Mouse (Mus musculus): ENCODE results near the gene Celf2. TPM values are rescaled to one million over a fixed set of nuclear protein-coding genes. Genes with fewer than 3 reads are reported as not detected.

The Celf2 gene
- total RNA-seq, 2 experiments from 2014 or later: 489 to 533 TPM

DNA sequence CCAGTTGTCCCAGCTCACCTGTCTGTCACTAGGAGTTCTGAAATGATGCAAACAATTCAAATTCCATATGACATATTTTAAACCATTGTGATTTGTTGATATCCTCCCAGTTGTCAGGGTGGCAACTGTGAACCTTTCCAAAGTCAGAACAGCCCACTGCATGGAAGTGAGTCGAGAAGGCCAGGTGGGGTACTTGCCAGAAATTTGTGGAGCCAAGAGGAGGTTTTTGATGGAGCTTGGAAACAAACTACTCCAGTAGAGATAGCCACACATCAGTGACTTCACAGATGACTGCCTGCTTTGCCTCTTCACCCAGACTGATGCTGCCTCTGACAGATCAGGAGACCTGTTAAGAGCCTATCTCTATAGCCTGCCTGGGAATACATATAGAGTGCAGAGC is 287.5 kb downstream of the Celf2 start:
- DNase-seq (ENCODE audit: low spot score in 2 of 2): no peak

DNA sequence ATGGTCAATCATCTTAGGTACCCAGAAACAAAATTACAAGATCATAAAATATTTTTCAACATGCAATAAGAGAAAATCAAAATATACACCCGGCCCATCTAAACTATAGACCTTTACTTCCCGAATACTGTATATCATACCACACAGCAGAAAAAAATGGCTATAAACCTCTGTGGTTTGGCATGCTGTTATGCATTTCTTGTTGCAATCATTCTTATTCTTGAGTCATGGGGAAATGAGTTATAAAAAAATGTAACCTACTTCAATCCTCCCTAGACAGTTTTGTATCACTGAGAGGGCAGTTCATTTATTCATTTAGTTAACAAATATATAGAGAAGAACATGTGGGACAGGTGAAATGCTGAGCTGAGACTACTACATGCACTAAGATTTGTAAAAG is 291.3 kb downstream of the Celf2 start:
- DNase-seq (ENCODE audit: low spot score in 2 of 2): no peak

DNA sequence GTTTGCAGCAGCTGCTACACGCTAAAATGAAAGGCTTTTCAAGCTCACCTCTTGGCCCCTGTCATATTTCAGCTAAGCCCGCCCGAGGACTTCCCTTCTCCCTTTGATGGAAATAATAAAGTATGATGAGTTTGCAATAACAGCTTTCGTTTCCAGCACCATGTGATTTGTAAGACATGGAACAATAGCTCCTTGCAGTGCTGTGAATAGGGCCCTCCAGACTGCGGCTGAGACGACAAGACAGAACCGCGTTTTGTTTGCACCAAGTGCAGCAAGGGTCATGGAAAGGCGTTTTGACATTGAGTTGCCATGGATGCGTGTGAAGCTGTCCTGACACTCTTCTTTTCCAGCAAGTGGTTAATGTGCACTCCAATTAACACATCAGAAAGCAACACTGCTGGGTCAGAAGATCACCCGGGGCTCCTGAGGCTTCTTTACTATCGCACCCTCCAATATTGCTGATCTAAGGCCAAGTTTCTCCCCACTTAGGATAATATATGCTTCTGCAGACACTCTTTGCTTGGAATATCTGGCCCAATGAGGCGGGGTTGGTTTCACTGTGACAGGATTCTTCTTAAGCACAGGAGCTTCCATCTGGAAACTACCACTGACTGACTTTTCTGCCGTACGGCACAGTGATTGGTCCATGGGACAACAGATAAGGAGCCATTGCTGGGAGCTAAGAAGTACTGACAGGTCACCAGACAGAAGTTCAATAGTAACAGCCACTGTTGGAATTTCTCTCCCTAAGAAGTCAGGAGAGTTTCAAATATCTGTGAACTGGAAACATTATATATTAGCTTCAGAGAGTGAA is 301.5 kb downstream of the Celf2 start:
- DNase-seq (ENCODE audit: low spot score in 2 of 2): no peak

DNA sequence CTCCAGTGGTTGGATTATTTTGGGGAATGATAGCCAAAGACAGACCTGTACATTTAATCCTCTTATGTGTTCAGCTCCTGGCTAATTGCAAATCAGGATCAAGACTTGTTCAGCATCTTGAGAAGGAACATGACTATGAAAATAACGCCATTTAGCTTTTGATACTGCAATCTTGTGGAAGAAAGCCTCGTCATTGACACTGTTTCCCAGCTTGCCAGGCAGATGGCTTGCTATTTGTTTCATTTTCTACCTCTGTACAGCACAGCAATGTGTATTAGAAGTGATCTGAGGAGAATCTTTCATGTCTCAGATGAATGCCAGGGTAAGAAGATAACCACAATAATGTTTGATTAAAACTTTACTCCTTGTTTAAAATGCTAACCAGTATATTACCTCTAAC is 315.9 kb downstream of the Celf2 start:
- DNase-seq (ENCODE audit: low spot score in 2 of 2): peak in 1 of 2 experiments; percentile 44

DNA sequence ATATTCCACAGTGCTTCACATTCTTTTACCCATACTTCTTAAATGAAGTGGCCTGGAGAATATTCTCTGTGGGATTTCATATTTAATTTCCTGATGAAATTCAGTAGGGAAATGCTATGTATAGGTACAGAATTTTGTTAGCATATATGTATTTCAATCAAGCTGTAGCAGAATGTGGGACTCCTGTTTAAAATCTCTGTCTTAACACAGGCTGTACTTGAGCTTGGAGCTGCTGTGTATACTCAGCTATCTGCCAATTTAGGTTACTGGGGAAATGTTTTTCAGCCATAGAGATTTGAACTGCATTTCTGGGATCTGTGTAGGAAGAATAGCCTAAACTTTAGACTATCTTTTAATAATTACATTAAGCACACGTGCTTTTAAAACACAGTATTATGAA is 330.2 kb downstream of the Celf2 start:
- DNase-seq (ENCODE audit: low spot score in 2 of 2): no peak

DNA sequence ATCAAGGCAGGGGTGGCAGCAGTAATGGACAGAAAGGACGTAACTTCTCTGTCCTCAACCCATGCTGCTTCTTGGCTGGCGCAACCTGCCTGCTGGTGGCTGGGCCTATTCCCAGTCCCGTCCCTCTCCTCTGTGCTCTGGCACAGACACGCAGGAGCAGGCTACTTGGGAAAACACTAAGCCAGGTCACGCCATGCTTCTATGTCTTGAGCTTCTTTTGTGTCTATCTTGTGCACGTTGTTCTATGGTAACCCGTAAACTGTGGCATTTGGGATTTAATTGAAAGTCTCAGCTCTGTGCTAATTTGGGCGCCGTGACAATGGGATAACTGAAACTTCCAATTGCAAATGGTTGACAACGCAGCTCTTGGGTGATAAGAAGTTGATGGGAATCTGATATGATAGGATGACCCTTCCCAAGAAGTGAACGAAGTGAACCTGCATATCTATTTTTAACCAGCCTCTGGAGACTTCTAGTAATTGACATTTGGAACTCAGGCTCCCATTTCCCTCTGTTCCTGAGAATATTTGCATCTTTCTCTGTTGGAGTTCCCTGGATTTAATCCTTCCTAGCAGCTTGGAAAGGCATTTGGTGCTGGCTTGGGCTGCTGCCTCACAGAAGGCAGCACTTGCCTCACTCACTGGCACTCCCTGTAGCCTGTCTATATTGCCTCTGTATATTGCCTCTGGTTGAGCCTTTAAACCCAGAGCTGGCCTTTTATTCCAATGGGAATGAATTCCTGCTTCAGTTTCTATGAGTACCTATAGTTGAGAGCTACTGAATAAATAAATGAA is 335.9 kb downstream of the Celf2 start:
- peak; percentile 61 to 86 for DNase-seq (ENCODE audit: low spot score in 2 of 2)

DNA sequence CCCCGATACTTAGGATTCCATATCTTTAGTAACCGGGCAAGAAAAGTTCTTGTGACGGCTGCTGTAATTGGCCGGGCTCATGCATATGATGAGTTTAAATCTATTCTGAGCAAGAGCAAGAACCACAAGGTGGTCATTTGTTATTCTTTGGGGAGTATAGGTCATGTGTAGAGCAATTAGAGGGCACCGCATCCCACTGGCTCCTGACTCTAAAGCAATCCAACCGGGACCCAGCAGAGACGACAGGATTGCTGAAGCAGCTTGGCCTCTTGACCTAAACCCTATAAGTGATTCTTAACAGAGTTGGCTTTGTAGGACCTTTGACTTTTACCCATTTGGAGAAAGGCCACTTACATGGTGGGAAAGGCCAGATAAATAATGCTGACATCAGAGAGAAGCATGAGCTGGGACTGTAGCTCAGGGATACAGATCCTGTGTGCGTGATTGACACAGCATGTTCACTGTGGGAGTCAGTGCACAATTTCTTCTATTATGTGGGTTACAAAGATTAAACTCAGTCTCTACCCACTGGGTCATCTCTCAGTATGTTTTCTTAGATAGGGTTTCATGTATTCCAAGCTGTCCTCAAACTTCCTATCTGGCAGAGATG is 338.2 kb downstream of the Celf2 start:
- no peak for DNase-seq (ENCODE audit: low spot score in 2 of 2)

DNA sequence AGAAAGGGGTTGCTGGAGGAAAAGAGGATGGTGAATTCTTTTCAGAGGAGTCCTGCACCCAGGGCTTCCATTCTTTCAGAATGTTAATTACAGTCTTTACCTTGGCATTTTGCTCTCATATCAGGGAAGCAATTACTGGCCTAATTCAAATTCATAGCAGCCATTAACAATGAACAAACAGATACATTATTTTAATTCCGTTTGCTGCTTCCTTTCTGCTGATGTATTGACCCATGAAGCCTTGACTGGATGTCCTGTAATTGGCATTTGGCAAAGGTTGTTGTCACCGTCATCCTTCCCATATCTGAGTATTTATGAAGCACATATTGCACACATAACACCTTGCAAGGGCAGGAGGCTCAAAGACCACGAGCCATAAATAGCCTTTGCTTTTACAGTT is 343.6 kb downstream of the Celf2 start:
- no peak for DNase-seq (ENCODE audit: low spot score in 2 of 2)

DNA sequence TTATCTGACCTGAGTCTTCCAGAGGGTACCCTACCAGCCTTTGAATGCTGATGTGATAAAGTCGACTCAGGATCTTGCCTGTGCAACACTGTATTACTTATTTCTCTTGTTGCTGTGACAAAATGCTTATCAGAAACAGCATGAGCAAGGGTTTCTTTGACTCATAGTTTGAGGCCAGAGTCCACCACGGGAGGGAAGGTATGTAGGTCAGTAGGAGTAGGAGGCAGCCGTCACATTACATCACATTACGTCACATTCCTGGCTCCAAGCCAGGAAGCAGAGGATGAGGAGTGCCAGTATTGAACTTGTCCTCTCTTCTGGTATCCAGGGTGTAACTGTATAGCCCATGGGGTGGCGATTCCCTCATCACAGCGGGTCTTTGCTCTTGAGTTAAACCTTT is 349.3 kb downstream of the Celf2 start:
- no peak for DNase-seq (ENCODE audit: low spot score in 2 of 2)

DNA sequence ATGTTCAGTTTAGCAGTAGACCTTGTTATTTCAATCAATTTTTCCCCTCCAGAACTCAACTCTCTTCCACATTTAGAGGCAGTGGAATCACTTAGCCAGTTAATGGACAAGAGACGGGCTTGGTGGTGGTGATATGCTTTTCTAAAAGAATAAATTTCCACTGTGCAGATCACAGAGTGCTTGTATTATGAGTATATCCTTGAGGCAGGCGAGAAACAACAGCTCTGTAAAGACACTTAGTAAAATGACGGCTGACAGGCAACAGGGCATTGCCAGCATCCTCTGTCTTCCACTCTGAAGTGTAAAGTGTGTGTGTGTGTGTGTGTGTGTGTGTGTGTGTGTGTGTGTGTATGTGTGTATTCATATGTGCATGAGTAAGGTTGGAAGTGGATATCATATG is 362.1 kb downstream of the Celf2 start:
- no peak for DNase-seq (ENCODE audit: low spot score in 2 of 2)

DNA sequence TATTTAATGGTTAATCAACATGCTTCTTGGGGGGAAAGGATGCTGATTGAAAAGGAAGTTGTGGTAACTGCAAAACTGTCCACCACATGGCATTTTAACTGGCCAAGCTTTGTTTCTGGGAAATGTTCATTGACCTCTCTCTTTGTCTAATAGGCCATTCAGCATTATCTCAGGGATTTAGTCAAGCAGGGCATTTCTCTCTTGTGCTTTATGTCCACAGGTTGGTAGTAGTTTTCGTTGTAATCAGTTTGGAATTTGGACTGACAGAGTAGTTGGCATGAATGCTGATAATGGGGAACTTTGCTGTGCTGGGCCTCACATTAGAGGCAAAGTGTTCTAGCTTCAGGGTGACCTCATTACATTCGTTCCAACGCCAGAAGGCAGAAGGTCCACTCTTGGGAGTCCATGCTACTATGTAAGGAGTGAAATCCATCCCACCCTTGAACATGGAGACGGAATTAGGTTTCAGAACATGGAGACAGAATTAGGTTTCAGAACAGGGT is 363.8 kb downstream of the Celf2 start:
- no peak for DNase-seq (ENCODE audit: low spot score in 2 of 2)

DNA sequence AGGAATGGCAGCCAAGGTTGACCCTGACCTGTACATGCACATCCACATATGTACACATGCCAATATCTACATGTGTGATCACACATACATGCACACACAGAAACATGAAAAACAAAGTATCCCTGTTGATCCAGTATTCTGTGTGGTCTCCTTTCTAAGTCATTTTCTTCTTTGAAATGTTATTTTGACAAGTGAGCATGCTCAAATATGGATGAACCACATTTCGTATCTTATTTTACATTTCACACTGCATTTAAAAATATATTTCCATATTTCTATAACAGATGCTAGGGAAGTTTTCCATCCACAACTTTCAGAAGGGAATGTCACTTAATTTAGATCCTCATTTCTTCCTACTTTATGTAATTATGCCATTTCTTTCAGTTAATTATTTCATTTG is 364.5 kb downstream of the Celf2 start:
- DNase-seq (ENCODE audit: low spot score in 2 of 2): peak in 1 of 2 experiments; percentile 22

DNA sequence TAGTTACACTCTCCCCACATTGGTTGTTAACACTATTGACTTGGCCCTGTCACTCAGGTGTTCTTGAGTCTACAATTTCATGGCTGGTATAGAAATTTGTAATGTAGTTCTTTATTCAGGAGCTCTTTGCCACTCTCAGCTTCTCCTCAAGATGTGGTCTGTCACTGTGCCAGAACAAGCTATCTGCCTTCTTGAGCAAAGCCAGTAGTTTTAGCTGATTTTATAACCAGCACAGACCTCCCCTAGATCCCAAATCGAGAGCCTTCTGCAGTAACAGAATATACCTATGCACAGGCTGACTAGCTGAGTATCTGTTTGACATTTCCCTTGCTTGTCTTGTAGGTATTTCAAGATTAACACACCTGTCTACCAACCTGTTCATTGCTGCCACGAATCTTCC is 386.0 kb downstream of the Celf2 start:
- no peak for DNase-seq (ENCODE audit: low spot score in 2 of 2)

DNA sequence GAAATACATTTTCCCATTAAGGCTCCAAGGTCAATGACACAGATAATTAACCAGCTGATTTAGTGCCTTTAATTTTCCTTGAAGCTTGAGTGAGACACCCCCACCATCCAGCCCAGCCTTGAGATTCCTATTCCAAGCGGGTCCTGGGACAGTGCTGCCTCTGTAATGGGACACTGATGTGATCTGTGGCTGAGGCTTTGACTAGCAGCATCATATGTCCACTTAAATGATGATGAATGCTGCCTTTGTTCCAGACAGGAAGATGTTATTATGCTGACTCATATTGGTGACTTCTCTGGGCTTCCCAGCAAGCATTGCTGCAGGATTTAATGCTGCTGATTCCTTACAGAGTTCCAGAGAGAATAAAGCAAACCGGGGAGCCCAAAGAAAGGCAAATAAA is 393.6 kb downstream of the Celf2 start:
- DNase-seq (ENCODE audit: low spot score in 2 of 2): no peak

DNA sequence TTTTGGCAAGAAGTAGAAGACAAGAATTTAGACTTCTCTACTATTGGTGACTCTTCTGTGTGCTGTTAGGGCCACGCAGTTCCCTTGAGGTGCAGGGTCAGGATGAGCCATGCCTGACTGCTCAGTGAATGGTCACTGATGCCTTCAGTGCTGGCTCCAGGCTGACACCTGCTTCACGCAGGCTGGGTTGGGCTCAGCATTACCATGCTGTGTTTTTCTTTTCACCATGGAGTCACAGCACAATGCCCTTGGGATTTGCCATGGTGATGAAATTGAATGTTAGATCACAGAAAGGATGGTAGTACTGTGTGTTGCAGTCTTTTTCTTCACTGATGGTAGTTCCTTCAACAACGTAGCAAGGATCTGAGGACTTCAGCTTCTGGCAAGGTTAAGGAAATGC is 394.2 kb downstream of the Celf2 start:
- no peak for DNase-seq (ENCODE audit: low spot score in 2 of 2)

DNA sequence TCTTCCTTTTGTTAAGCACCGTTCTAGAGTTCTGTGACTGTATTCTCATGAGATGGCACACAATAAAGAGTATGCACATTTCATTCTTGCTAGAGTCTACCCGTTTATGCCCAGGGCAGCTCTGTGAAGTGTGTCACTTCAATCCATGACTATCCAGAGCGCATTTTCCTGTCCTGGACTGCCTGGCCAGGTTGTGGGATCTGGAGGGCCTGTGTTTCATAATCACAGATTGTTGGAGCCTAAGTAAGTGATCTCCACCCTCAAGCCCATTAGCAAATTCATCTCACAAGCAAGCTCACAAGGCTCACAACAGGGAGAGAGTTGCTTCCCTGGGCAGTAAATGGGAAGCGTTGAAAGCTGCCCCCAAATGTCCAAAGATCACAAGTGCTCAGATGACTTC is 395.6 kb downstream of the Celf2 start:
- no peak for DNase-seq (ENCODE audit: low spot score in 2 of 2)

DNA sequence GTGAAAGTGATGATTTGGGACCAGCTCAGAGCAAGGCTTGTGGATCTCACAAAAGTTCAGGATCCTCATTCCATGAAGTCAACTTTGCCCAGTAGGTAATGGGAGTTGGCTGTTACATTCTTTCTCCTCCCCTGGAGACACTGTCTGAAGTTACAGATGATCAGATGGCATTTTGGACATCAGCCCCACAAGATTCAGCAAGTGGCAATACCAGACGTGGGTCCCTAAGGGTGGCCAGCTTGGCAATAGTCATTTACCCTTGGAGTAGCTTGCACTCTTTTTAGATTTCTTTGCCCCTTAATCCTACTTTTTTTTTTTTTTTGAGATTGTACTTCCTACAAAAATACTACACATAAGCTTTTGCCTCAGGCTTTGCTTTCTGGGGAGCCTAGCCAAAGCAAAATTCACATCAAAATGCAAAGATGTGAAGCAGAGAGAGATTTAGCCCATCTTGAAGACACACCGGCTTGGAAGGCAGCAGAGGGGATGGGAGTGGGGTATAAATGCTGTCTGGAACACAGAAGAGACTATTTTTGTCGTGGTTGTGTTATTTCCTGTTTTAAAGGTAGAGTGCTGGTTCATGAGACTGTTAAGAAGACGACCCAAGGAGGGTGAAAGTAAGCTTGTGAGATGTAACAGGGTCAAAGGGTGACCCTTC is 397.1 kb downstream of the Celf2 start:
- no peak for DNase-seq (ENCODE audit: low spot score in 2 of 2)

DNA sequence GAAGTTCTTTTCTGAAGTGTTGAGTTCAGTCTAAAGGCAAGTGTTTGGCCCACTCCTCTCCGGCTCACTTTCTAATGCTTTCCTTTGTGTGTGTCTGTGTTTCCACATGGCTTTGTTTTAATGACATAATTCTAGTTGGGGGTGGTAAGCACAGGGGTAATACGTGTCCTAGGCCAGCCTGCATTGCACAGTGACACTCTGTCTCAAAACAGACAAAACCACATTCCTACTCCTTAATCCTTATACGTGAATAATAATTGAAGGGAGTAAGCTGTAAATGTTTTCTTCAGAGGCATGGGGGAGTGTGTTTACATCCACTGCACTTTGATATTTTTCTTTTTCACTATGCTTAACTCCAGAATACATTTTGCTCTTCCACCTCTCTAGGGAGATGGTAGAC is 415.9 kb downstream of the Celf2 start:
- DNase-seq (ENCODE audit: low spot score in 2 of 2): no peak

DNA sequence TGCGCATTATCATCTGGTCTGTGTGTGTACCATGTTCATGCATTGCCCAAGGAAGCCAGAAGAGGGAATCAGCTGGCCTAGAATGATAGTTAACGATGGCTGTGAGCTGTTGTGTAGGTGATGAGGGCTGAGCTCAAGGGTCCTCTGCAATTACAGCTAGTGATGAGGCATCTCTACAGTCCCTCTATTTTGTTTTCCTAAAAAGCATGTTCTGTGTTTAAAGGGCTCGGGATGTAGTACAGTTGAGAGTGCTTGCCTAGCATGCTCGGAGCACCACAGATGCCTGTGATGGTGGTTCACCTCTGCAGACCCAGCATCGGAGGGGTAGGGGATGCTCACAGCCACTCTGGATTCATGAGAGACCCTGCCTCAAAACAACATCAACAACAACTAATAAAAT is 416.7 kb downstream of the Celf2 start:
- DNase-seq (ENCODE audit: low spot score in 2 of 2): no peak

DNA sequence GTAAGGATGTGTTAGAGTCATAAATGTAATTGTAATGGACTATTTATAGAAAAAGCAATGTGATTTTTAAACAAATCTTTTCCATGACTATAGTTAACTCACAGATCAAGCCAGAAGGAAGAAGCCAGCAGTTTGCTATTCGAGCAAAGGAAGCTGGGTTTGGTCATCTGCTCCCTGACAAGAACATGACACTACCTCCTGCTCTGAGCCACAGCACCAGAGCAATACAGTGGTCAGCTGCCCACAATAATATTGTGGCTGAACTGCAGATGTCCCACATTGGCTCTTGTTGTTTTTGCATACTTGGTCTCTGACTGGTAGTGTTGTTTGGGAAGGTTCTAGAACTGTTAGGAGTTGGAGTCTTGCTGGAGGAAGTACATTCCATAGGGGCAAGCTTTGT is 418.9 kb downstream of the Celf2 start:
- no peak for DNase-seq (ENCODE audit: low spot score in 2 of 2)

DNA sequence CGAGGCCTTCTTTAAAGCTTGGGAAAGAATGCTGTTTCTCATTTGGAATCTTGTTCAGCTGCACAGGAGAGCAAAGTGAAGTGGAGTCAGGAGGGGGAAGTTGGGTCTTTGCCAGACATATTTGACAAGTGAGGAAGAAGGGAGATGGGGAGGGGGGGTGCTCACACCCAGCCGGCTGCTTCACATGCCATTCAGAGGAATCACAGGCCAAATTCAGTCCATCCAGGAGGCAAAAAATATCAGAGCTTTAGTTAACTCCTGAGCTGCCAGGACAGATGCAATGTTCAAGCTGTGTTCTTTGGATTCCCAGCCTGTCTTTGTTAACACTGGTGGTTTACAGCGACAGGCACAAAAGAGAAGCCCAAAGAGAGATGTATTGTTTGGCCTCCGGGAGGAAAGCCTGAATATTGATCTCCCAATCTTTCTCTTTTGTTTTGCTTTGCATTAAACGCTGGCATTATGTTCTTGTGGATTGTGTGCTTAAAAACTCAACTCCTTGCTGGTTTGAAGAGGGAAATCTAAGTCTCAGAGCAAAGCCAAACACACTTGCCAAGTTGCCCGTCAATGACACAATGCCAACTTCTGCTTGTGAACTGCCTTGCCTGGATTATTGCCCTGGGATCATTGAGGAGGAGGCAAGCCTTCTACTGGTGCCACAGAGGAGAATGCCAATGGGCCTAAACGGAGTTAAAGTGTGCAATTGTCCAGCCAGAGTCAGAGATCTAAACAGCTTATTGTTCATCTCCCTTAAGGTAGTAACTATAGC is 420.1 kb downstream of the Celf2 start:
- peak; percentile 60 to 84 for DNase-seq (ENCODE audit: low spot score in 2 of 2)

Measured in layer of hippocampus, postnatal 14 days (tissue).